Mouse (Mus musculus) CH12F3 (cell line): ENCODE data around the gene Adcy1.

Source experiments
- in situ Hi-C: fragments of 300-500 bp; cut with MboI; formaldehyde crosslinking; loops from 2 replicates; pipeline ENCODE4 v1.14.3; 2020; ENCODE audit warnings: low sequenced_read_pairs

Gene Adcy1

GRCm38 (mm10) chr11:7178724-7179123 is 115.4 kb downstream of the Adcy1 start:
- in situ Hi-C loops, result no loop called here

GRCm38 (mm10) chr11:7179276-7179675 is 116.0 kb downstream of the Adcy1 start:
- in situ Hi-C loops, result no loop called here

GRCm38 (mm10) chr11:7182409-7183042 is 119.2 kb downstream of the Adcy1 start:
- in situ Hi-C loops, result no loop called here

- in situ Hi-C loops, result no loop called here
These were observed 121.1 kb downstream of the Adcy1 start for GRCm38 (mm10) chr11:7184420-7184819.

GRCm38 (mm10) chr11:7187472-7187871 is 124.2 kb downstream of the Adcy1 start:
- in situ Hi-C loops, result no loop called here

- in situ Hi-C loops, result no loop called here
These were observed 125.2 kb downstream of the Adcy1 start, which contains the start of gene Gm11985 for GRCm38 (mm10) chr11:7188469-7188868. TSS of gene Gm11985 (minus strand) at chr11:7188569.

- in situ Hi-C loops, result no loop called here
These were observed 129.4 kb downstream of the Adcy1 start for GRCm38 (mm10) chr11:7192710-7193109.

GRCm38 (mm10) chr11:7193134-7193533 is 129.8 kb downstream of the Adcy1 start:
- in situ Hi-C loops, result no loop called here

GRCm38 (mm10) chr11:7194432-7195311 is 131.4 kb downstream of the Adcy1 start:
- in situ Hi-C loops, result no loop called here

GRCm38 (mm10) chr11:7195312-7195685 is 132.0 kb downstream of the Adcy1 start:
- in situ Hi-C loops, result no loop called here

- in situ Hi-C loops, result no loop called here
These were observed 134.2 kb downstream of the Adcy1 start, which contains the start of gene Igfbp1 for GRCm38 (mm10) chr11:7197491-7197941. TSS of gene Igfbp1 (plus strand) at chr11:7197782.

- in situ Hi-C loops, result no loop called here
These were observed 134.7 kb downstream of the Adcy1 start for GRCm38 (mm10) chr11:7198006-7198405.

GRCm38 (mm10) chr11:7198481-7199256 is 135.4 kb downstream of the Adcy1 start:
- in situ Hi-C loops, result no loop called here

- in situ Hi-C loops, result no loop called here
These were observed 136.6 kb downstream of the Adcy1 start for GRCm38 (mm10) chr11:7199736-7200392.

- in situ Hi-C loops, result no loop called here
These were observed 137.1 kb downstream of the Adcy1 start for GRCm38 (mm10) chr11:7200393-7200783.

GRCm38 (mm10) chr11:7202206-7202605 is 138.9 kb downstream of the Adcy1 start:
- in situ Hi-C loops, result no loop called here

- in situ Hi-C loops, result no loop called here
These were observed 140.6 kb downstream of the Adcy1 start for GRCm38 (mm10) chr11:7203846-7204245.

- in situ Hi-C loops, result no loop called here
These were observed 147.1 kb downstream of the Adcy1 start for GRCm38 (mm10) chr11:7210343-7210742.

- in situ Hi-C loops, result no loop called here
These were observed 147.9 kb downstream of the Adcy1 start for GRCm38 (mm10) chr11:7211211-7211610.

GRCm38 (mm10) chr11:7212126-7212798 is 149.0 kb downstream of the Adcy1 start:
- in situ Hi-C loops, result no loop called here
